Mouse (Mus musculus) brain, embryonic 14.5 days (tissue): ENCODE measurements around the gene Tmem102.

ENCODE experiments used
- CTCF ChIP-seq: fragments of 200-500 bp; IDR thresholded peaks from 2 replicates; pipeline ENCODE4 v1.5.1; 2012; ENCODE audit warnings: inconsistent platforms, mild to moderate bottlenecking, moderate library complexity, borderline replicate concordance; ENCODE audit not compliant: insufficient read depth, insufficient read length; ENCODE audit errors: extremely low read depth
- POLR2A ChIP-seq: fragments of 200-500 bp; IDR thresholded peaks from 2 replicates; pipeline ENCODE4 v1.6.1; 2012; ENCODE audit warnings: mild to moderate bottlenecking, inconsistent platforms, borderline replicate concordance; ENCODE audit not compliant: poor library complexity, insufficient read depth, insufficient read length, severe bottlenecking; ENCODE audit errors: extremely low read depth

GRCm38 (mm10) chr11:69838714-69839104 lies 33.3 kb upstream of the Tmem102 start:
- TF ChIP-seq CTCF = no peak
- TF ChIP-seq POLR2A = no peak
